Mouse (Mus musculus) retina, embryonic 14.5 days (tissue): ENCODE measurements around the gene 4930558K02Rik.
A peak's percentile ranks its signal among the peaks of the same experiment; 100 is the strongest.

Experiments used
- DNase-seq: peaks from one replicate; pipeline ENCODE4 v3.0.0-alpha.2; 2015; ENCODE audit warnings: low spot score

4930558K02Rik gene

DNA sequence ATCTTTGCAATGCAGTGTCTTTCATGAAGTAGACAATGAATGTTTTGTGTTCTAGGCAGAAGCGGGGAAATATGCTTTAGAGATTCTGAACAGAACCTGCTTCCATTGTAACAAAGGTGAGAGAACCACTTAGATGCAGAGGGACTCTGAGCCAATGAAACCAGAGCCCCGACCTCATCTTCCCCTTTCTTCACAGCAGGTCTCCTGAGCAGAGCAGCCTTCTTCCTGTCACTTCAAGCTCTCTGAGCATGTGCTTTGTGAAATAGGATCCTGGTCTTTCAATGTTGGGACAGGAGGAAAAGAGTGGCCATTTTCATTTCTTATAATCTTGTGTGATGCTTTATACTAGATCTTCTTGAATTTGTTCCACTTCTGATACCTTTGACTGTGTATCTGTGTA, 79.3 kb downstream of the 4930558K02Rik start:
- no peak for DNase-seq

DNA sequence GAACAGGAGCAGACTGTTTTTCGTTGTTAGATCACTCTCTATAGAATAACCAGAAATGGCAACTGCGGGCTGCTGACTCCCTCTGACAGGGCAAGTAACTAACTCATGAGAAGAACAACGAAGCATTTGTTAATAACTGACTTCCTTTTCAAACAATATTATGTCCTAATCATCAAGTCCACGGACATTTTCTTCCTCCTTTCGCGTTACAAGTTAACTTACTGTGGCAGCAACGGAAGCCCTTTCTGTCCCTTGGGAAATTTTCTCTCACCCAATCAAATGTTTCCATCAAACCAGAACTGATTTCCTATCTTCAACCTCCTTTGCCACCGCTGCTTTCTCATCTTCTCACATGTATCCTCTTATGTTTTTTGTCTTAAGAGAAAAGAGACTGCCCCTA, 82.2 kb downstream of the 4930558K02Rik start:
- DNase-seq, result no peak

DNA sequence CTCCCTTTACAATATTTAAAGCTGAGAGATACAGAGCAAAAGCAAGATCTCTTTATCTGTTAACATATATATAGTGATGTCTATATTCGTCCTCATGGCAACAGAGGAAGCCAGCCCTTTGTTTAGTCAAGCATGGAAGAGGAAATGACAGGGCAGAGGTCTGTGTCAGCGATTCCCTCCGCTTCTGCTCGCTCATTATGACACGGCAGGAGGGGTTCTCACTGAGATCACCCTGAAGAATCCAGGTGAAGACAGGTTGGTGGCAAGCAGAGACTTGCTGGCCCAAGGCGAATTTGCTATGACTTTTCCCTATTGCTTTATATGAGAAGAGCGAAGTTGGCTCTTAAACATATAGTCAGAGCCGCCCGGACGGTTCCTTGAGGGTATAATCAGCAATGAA, 83.3 kb downstream of the 4930558K02Rik start:
- peak; percentile 58 for DNase-seq

DNA sequence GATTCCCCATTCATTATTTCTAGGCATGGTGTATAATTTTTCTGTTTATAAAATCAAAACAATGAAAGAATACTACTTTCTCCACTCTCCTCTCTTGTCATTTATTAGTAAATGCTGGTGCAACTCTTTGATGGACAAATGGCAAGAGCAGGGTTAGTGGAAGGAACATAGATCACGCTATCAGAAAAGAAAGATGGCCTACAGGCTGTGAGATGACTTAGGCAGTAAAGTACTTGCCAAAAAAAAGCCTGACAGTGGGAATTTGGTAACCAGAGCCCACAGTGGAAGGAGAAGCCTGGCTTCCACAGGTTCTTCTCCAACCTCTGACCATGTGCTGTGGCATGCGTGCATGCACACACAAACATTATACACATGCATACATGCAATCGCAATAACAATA, 84.4 kb downstream of the 4930558K02Rik start:
- no peak for DNase-seq

DNA sequence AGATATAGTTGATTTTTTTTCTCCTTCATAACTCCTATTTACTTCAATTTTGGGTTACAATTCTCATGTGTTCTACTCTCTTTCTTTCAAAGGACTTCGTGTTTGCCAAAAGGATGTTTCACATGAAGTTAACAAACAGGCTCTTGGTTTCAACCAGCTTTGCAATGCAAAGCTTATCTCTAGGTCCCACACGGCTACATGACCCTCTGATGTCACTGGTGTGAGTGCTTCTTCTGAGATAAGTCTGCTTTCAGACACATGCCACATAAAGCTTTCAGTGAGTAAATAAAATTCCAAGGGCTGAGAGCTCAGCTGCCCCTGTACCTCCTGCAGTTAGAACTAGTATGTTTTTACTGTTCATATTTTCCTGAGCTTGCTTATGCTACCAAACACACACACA, 84.9 kb downstream of the 4930558K02Rik start:
- DNase-seq, result no peak

DNA sequence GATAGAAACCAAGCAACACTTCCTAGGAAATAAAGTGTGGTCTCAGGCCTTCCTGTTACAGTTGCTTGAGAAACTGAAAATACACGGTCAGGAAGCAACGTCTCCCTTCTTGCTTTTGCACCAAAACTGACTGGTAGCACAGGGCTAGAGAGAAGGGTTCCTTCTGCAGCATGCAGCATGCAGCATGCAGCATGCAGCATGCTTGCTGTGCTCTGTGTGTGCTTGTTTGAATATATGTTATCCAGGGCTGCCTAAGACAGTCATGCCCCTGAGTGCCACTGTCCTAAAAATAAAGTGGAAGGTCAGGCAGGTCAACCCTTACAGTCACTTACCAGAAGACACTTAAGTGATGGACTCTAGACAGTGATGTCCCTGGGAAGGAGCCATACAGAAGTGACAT, 85.3 kb downstream of the 4930558K02Rik start:
- DNase-seq, result no peak
